Mouse (Mus musculus): Measurements from ENCODE around the gene Coq7. TPM values are rescaled to one million over a fixed set of nuclear protein-coding genes. Genes with fewer than 3 reads are reported as not detected.

Coq7 gene
- 68.5 and 88.6 TPM in 2 replicates for polyA plus RNA-seq (2015; fragmentation: Nextera tagmentation; extraction: Ambion mirVana)

GRCm38 (mm10) chr7:118533178-118533578, at the start of gene Coq7:
Gene Coq7 (minus strand): TSS chr7:118533356.
- Histone ChIP-seq H3K4me2 (replicated peaks; ENCODE audit: low read depth, low read length) (peak within 1 kb of the TSS; percentile 55), H3K4me1 (ENCODE audit: insufficient read depth, low read depth, low read length) (peaks cover 9% of the 10 kb centered on the region; the same call in 1 of the 2 replicates), H3K36me3 (ENCODE audit: insufficient read depth, low read length) (no peaks in the 10 kb centered on the region), H3K9me3 (ENCODE audit: low read length) (no peaks in the 10 kb centered on the region), H3K27me3 (replicated peaks; ENCODE audit: insufficient read depth, low read length) (no peaks in the 10 kb centered on the region), H3K27ac (ENCODE audit: low read length) (peak within 1 kb of the TSS; percentile 95), H3K4me3 (ENCODE audit: low read depth, low read length) (peak within 1 kb of the TSS; percentile 81), H3K9ac (replicated peaks; ENCODE audit: low read depth) (peak within 1 kb of the TSS; percentile 74)
- TF ChIP-seq EP300 (IDR thresholded peaks at IDR 0.05), result peak; percentile 43; the same call in 1 of the 2 replicates
- no peak for TF ChIP-seq CTCF (IDR thresholded peaks at IDR 0.05)
- whole genome bisulfite sequencing, result 2% methylated on average over 31 of the region's 31 CpGs
- ATAC-seq (peak; percentile 97), DNase-seq (ENCODE audit: low spot score) (peak; percentile 98)

GRCm38 (mm10) chr7:118579938-118580337, 46.8 kb upstream of the Coq7 start:
- TF ChIP-seq CTCF (IDR thresholded peaks at IDR 0.05) (no peak), EP300 (IDR thresholded peaks at IDR 0.05) (no peak)
- no peak for DNase-seq (ENCODE audit: low spot score)
- Histone ChIP-seq H3K27me3 (replicated peaks; ENCODE audit: insufficient read depth, low read length) (no peaks in the 10 kb centered on the region), H3K4me2 (replicated peaks; ENCODE audit: low read depth, low read length) (no peak overlapping the region), H3K36me3 (ENCODE audit: insufficient read depth, low read length) (no peaks in the 10 kb centered on the region), H3K27ac (ENCODE audit: low read length) (no peak overlapping the region), H3K9me3 (ENCODE audit: low read length) (no peaks in the 10 kb centered on the region), H3K9ac (replicated peaks; ENCODE audit: low read depth) (no peak overlapping the region), H3K4me1 (ENCODE audit: insufficient read depth, low read depth, low read length) (peaks cover 5% of the 10 kb centered on the region; the same call in 1 of the 2 replicates), H3K4me3 (ENCODE audit: low read depth, low read length) (no peak overlapping the region)
- no peak for ATAC-seq
- 58% methylated on average over 2 of the region's 2 CpGs for WGBS

- TF ChIP-seq EP300 (IDR thresholded peaks at IDR 0.05) (no peak), CTCF (IDR thresholded peaks at IDR 0.05) (no peak)
- DNase-seq (ENCODE audit: low spot score), result no peak
- 61% methylated on average over 3 of the region's 3 CpGs for WGBS
- Histone ChIP-seq H3K9ac (replicated peaks; ENCODE audit: low read depth) (no peak overlapping the region), H3K4me2 (replicated peaks; ENCODE audit: low read depth, low read length) (no peak overlapping the region), H3K27ac (ENCODE audit: low read length) (no peak overlapping the region), H3K9me3 (ENCODE audit: low read length) (no peaks in the 10 kb centered on the region), H3K36me3 (ENCODE audit: insufficient read depth, low read length) (no peaks in the 10 kb centered on the region), H3K27me3 (replicated peaks; ENCODE audit: insufficient read depth, low read length) (no peaks in the 10 kb centered on the region), H3K4me1 (ENCODE audit: insufficient read depth, low read depth, low read length) (no peaks in the 10 kb centered on the region), H3K4me3 (ENCODE audit: low read depth, low read length) (no peak overlapping the region)
- ATAC-seq, result no peak
Observed at GRCm38 (mm10) chr7:118578269-118578668, 45.1 kb upstream of the Coq7 start.

- Histone ChIP-seq H3K27me3 (replicated peaks; ENCODE audit: insufficient read depth, low read length) (no peaks in the 10 kb centered on the region), H3K9ac (replicated peaks; ENCODE audit: low read depth) (no peak overlapping the region), H3K4me2 (replicated peaks; ENCODE audit: low read depth, low read length) (no peak overlapping the region), H3K27ac (ENCODE audit: low read length) (no peak overlapping the region), H3K4me1 (ENCODE audit: insufficient read depth, low read depth, low read length) (no peaks in the 10 kb centered on the region), H3K36me3 (ENCODE audit: insufficient read depth, low read length) (no peaks in the 10 kb centered on the region), H3K4me3 (ENCODE audit: low read depth, low read length) (no peak overlapping the region), H3K9me3 (ENCODE audit: low read length) (no peaks in the 10 kb centered on the region)
- no peak for TF ChIP-seq CTCF (IDR thresholded peaks at IDR 0.05)
- peak; percentile 79 for TF ChIP-seq EP300 (IDR thresholded peaks at IDR 0.05)
- peak; percentile 37 for DNase-seq (ENCODE audit: low spot score)
- WGBS, result 44% methylated on average over 5 of the region's 5 CpGs
- peak; percentile 83 for ATAC-seq
Observed at GRCm38 (mm10) chr7:118572039-118572438, 38.9 kb upstream of the Coq7 start.

GRCm38 (mm10) chr7:118571350-118571749, 38.2 kb upstream of the Coq7 start:
- Histone ChIP-seq H3K4me2 (replicated peaks; ENCODE audit: low read depth, low read length) (no peak overlapping the region), H3K4me1 (ENCODE audit: insufficient read depth, low read depth, low read length) (no peaks in the 10 kb centered on the region), H3K9me3 (ENCODE audit: low read length) (no peaks in the 10 kb centered on the region), H3K27ac (ENCODE audit: low read length) (no peak overlapping the region), H3K9ac (replicated peaks; ENCODE audit: low read depth) (no peak overlapping the region), H3K36me3 (ENCODE audit: insufficient read depth, low read length) (no peaks in the 10 kb centered on the region), H3K4me3 (ENCODE audit: low read depth, low read length) (no peak overlapping the region), H3K27me3 (replicated peaks; ENCODE audit: insufficient read depth, low read length) (no peaks in the 10 kb centered on the region)
- DNase-seq (ENCODE audit: low spot score) (no peak), ATAC-seq (no peak)
- 49% methylated on average over 5 of the region's 5 CpGs for WGBS
- TF ChIP-seq CTCF (IDR thresholded peaks at IDR 0.05) (no peak), EP300 (IDR thresholded peaks at IDR 0.05) (no peak)

- H3K27me3 ChIP-seq (replicated peaks; ENCODE audit: insufficient read depth, low read length), result no peaks in the 10 kb centered on the region
- 85% methylated on average over 6 of the region's 6 CpGs for WGBS
- no peak overlapping the region for H3K9ac ChIP-seq (replicated peaks; ENCODE audit: low read depth)
- H3K4me2 ChIP-seq (replicated peaks; ENCODE audit: low read depth, low read length), result no peak overlapping the region
- ATAC-seq (no peak), DNase-seq (ENCODE audit: low spot score) (no peak)
- H3K4me3 ChIP-seq (ENCODE audit: low read depth, low read length), result no peak overlapping the region
- TF ChIP-seq CTCF (IDR thresholded peaks at IDR 0.05) (no peak), EP300 (IDR thresholded peaks at IDR 0.05) (no peak)
- H3K4me1 ChIP-seq (ENCODE audit: insufficient read depth, low read depth, low read length), result no peaks in the 10 kb centered on the region
- H3K9me3 ChIP-seq (ENCODE audit: low read length), result no peaks in the 10 kb centered on the region
- no peaks in the 10 kb centered on the region for H3K36me3 ChIP-seq (ENCODE audit: insufficient read depth, low read length)
- H3K27ac ChIP-seq (ENCODE audit: low read length), result no peak overlapping the region
Observed at GRCm38 (mm10) chr7:118569121-118569543, 36.0 kb upstream of the Coq7 start.

GRCm38 (mm10) chr7:118554290-118554689, 21.1 kb upstream of the Coq7 start:
- Histone ChIP-seq H3K9me3 (ENCODE audit: low read length) (no peaks in the 10 kb centered on the region), H3K4me2 (replicated peaks; ENCODE audit: low read depth, low read length) (no peak overlapping the region), H3K36me3 (ENCODE audit: insufficient read depth, low read length) (no peaks in the 10 kb centered on the region), H3K9ac (replicated peaks; ENCODE audit: low read depth) (no peak overlapping the region), H3K4me3 (ENCODE audit: low read depth, low read length) (no peak overlapping the region), H3K27me3 (replicated peaks; ENCODE audit: insufficient read depth, low read length) (no peaks in the 10 kb centered on the region), H3K4me1 (ENCODE audit: insufficient read depth, low read depth, low read length) (no peaks in the 10 kb centered on the region), H3K27ac (ENCODE audit: low read length) (no peak overlapping the region)
- no peak for TF ChIP-seq EP300 (IDR thresholded peaks at IDR 0.05)
- TF ChIP-seq CTCF (IDR thresholded peaks at IDR 0.05), result no peak
- WGBS, result 86% methylated on average over 2 of the region's 2 CpGs
- no peak for DNase-seq (ENCODE audit: low spot score)
- no peak for ATAC-seq

All from lung, postnatal 0 days (tissue).